Mouse (Mus musculus): ENCODE data around the gene Slc7a4.

DNA sequence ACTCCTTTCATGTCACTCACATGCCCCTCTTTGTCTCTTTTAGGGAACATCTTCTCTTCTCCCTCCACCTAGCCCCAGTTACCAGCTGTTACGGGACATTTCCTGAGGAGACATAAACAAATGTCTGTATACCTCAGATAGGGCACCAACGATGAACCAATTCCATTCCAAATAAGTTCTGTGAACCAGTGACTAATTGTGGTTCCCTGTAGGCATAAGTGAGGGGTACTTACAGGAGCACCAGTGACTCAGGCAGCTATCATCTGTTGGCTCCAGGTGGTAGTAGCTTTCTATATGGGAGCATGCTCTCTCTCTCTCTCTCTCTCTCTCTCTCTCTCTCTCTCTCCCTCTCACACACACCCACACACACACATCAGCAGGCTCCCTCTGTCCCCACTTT lies 18.8 kb downstream of the Slc7a4 start:
- TF ChIP-seq GATA1 (IDR thresholded peaks at IDR 0.05; ENCODE audit: low read length) (no peak), TAL1 (IDR thresholded peaks at IDR 0.05; ENCODE audit: low read length) (no peak)
